Mouse (Mus musculus) right cerebral cortex, postnatal 25 days (tissue): ENCODE results near the gene Adamts8.

Source experiments
- DNase-seq: peaks from one replicate; pipeline ENCODE4 v3.0.0; 2022

Gene Adamts8

DNA sequence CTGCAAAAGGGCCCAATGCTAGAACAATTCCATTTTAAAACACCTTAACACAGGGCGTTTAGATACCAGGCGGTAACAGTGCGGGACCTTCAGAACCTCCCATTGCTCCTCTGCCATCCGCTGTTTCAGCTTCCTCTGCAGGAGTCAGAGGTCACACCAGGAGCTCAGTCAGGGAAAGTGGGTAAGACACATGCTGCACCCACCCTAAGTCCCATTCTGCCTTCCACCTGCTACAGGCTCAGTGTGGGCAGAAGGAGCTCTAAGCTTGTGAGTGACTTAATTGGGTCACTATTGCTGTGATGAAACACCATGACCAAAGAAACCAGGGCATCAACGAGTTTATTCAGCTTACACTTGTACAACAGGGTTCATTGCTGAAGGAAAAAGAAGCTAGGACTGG is 50.7 kb downstream of the Adamts8 start:
- DNase-seq, result no peak

DNA sequence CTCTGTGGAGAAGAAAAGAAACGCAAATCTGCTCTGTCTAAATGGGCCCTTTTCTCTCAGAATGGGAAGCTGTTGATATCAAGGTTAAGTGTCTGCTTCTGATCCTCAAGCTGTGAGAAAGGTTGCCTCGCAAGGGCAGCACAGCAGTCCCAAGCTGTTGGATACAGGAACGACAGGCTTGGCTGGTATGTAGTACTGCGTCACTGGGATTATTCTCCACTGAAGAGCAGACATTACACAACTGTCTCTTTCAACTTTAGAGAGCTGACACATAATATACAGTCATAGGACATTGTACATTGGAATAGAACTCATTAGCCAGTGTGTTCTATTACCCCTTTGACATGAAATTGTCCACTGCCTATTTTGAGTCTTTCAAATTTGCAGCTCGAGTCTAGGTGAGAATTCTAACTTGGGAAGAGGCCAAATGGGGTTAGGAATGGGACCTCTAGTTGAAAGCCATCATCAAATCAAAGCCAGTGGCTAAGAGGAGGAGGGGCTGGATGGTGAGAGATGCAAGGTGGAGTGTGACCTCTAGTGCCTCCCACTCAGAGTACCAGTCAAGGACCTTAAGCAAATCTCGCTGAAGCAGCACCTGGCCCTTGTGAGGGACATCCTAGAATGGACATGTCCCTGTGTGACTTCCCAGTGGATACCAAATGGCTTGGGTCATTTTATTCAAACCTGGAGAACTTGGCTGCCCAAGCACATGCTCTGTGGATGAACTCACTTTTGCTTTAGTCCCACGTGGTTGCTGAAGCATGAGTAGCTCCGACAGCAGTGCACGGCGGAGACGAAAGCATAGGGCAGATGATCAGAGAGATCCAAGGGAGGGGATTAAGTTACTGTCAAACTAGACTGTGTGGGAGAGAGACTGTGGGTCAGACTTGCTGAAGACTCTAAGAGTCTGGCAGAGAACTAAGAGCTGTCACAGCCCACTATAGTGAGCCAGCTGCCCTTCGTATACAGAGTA is 54.5 kb downstream of the Adamts8 start:
- no peak for DNase-seq

DNA sequence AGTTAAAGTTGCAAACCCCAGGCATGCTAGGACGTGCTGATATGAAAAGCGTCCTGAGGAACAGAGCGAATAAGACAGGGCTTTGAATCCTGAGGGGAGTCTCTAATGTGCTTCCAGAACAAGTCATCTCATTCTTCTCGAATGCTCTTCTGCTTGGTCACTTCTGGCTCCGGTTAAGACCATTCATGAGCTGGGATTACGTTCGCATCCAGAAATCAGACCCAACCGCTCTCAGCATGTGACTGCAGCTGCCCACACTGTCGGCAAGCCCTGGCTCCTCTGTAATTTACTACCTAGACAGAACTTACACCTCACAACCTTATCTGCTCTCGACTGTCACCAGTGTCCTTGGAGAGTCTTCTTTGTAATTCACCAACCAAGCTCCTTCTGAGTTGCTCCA is 58.3 kb downstream of the Adamts8 start:
- DNase-seq, result no peak

- no peak for DNase-seq
Measured at GRCm38 (mm10) chr9:31002528-31002927, 60.2 kb downstream of the Adamts8 start.

GRCm38 (mm10) chr9:31009334-31009733 is 67.0 kb downstream of the Adamts8 start:
- DNase-seq, result no peak

DNA sequence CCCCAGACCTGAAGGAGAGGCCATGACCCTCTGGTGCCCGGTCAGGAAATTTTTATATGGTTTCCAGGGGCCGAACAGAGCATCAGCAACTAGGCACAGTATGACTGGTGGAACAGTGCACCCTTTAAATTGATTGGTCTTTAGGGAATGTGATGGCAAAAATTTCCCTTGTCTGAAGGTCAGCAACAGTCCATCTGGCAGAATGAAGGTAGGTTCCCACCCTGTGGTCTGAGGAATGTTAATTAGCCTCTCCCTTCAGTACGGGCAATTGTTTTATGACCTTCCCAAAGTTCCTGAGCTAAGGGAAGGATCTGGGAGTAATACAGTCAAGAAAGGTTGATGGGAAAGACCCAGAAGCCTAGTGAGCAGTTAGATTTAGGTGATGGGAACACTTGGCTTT is 67.7 kb downstream of the Adamts8 start:
- DNase-seq, result no peak

GRCm38 (mm10) chr9:31010749-31011148 is 68.4 kb downstream of the Adamts8 start:
- DNase-seq, result no peak

DNA sequence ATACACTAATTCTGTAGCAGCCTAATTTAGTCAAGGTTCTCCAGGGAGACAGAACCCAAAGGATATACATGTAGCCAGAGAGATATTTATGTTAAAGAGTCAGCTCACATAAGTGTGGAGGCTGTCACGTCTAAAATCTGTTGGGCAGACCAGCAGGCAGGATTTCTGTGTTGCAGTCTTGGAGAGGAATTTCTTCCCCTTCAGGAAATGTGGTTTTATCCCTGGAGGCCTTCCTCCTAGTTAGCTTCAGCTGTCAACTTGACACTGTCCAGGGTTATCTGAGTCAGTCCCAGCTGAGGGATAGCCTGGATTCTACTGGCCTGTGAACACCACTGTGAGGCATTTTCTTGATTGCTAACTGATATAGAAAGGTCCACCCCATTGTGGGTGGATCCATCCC is 69.2 kb downstream of the Adamts8 start:
- DNase-seq, result no peak

GRCm38 (mm10) chr9:31012674-31013073 is 70.3 kb downstream of the Adamts8 start:
- no peak for DNase-seq

- DNase-seq, result no peak
Measured at GRCm38 (mm10) chr9:31013415-31013814, 71.1 kb downstream of the Adamts8 start.
